Mouse (Mus musculus): ENCODE measurements around the gene Cep57l1.

DNA sequence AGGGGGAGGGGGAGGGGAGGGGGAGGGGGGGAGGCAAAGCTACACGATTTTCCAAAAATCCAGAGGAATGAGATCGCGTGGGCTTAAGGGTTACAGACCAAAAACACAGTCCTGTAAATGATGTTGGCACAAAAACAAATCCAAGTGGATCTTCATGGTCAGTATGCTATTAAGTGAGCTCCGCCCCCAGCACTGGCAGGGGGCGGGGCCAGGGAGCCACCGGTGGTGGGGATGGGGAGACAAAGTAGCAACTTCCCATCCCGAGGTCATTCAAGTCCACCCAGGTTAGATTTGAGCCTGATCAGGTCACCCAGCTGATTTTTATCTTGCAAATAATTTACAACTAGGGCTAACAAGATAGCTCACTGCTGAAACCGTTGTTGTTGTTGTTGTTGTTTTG, 132.3 kb downstream of the Cep57l1 start:
- TF ChIP-seq POLR2A (IDR thresholded peaks at IDR 0.05; ENCODE audit: insufficient read depth, low read depth, low read length) (no peak), CTCF (IDR thresholded peaks at IDR 0.05) (no peak)

Data from heart, adult 2 months (tissue).